Mouse (Mus musculus): ENCODE measurements around the gene Mbd5. TPM values are rescaled to one million over a fixed set of nuclear protein-coding genes. Genes with fewer than 3 reads are reported as not detected.

Gene Mbd5
- total and polyA plus RNA-seq, 2 experiments from 2014 or later = 23.1 to 35.6 TPM

GRCm38 (mm10) chr2:49209349-49209748, 260.0 kb downstream of the Mbd5 start:
- DNase-seq = peak; percentile 42
- WGBS = 57% methylated on average over 3 of the region's 3 CpGs
- Histone ChIP-seq H3K4me2 (ENCODE audit: low read depth) (no peak overlapping the region), H3K9ac (no peak overlapping the region), H3K4me3 (ENCODE audit: low read depth, low read length) (no peak overlapping the region), H3K36me3 (ENCODE audit: insufficient read depth) (no peaks in the 10 kb centered on the region), H3K27me3 (ENCODE audit: insufficient read depth, low read length) (no peaks in the 10 kb centered on the region), H3K4me1 (ENCODE audit: insufficient read depth) (no peaks in the 10 kb centered on the region), H3K9me3 (ENCODE audit: low read length) (no peaks in the 10 kb centered on the region), H3K27ac (ENCODE audit: low read depth, low read length) (no peak overlapping the region)
- peak; percentile 76; the same call in 1 of the 2 replicates for ATAC-seq
- no peak for TF ChIP-seq CTCF (IDR thresholded peaks at IDR 0.05; ENCODE audit: low read depth)

GRCm38 (mm10) chr2:49210408-49210807, 261.1 kb downstream of the Mbd5 start:
- Histone ChIP-seq H3K27me3 (ENCODE audit: insufficient read depth, low read length) (no peaks in the 10 kb centered on the region), H3K4me3 (ENCODE audit: low read depth, low read length) (no peak overlapping the region), H3K4me2 (ENCODE audit: low read depth) (no peak overlapping the region), H3K27ac (ENCODE audit: low read depth, low read length) (no peak overlapping the region), H3K9ac (no peak overlapping the region), H3K36me3 (ENCODE audit: insufficient read depth) (no peaks in the 10 kb centered on the region), H3K4me1 (ENCODE audit: insufficient read depth) (no peaks in the 10 kb centered on the region), H3K9me3 (ENCODE audit: low read length) (no peaks in the 10 kb centered on the region)
- ATAC-seq (no peak), DNase-seq (no peak)
- 89% methylated on average over 1 of the region's 1 CpGs for WGBS
- no peak for TF ChIP-seq CTCF (IDR thresholded peaks at IDR 0.05; ENCODE audit: low read depth)

- H3K27me3 ChIP-seq (ENCODE audit: insufficient read depth, low read length) = no peaks in the 10 kb centered on the region
- ATAC-seq (no peak), DNase-seq (no peak)
- H3K4me2 ChIP-seq (ENCODE audit: low read depth) = no peak overlapping the region
- H3K36me3 ChIP-seq (ENCODE audit: insufficient read depth) = no peaks in the 10 kb centered on the region
- no peak overlapping the region for H3K4me3 ChIP-seq (ENCODE audit: low read depth, low read length)
- H3K9me3 ChIP-seq (ENCODE audit: low read length) = no peaks in the 10 kb centered on the region
- TF ChIP-seq CTCF (IDR thresholded peaks at IDR 0.05; ENCODE audit: low read depth) = no peak
- H3K27ac ChIP-seq (ENCODE audit: low read depth, low read length) = no peak overlapping the region
- no peaks in the 10 kb centered on the region for H3K4me1 ChIP-seq (ENCODE audit: insufficient read depth)
- H3K9ac ChIP-seq = no peak overlapping the region
Observed at GRCm38 (mm10) chr2:49229725-49230124, 280.4 kb downstream of the Mbd5 start.

GRCm38 (mm10) chr2:49234064-49234463, 284.8 kb downstream of the Mbd5 start:
- no peak overlapping the region for H3K27ac ChIP-seq (ENCODE audit: low read depth, low read length)
- H3K4me1 ChIP-seq (ENCODE audit: insufficient read depth) = no peaks in the 10 kb centered on the region
- H3K9ac ChIP-seq = no peak overlapping the region
- 69% methylated on average over 2 of the region's 2 CpGs for WGBS
- TF ChIP-seq CTCF (IDR thresholded peaks at IDR 0.05; ENCODE audit: low read depth) = no peak
- H3K36me3 ChIP-seq (ENCODE audit: insufficient read depth) = no peaks in the 10 kb centered on the region
- no peaks in the 10 kb centered on the region for H3K9me3 ChIP-seq (ENCODE audit: low read length)
- H3K4me2 ChIP-seq (ENCODE audit: low read depth) = no peak overlapping the region
- DNase-seq (no peak), ATAC-seq (no peak)
- no peak overlapping the region for H3K4me3 ChIP-seq (ENCODE audit: low read depth, low read length)
- no peaks in the 10 kb centered on the region for H3K27me3 ChIP-seq (ENCODE audit: insufficient read depth, low read length)

GRCm38 (mm10) chr2:49241715-49242114, 292.4 kb downstream of the Mbd5 start:
- DNase-seq (no peak), ATAC-seq (no peak)
- WGBS = 93% methylated on average over 4 of the region's 4 CpGs
- H3K9ac ChIP-seq = no peak overlapping the region
- peaks cover 4% of the 10 kb centered on the region; the same call in 1 of the 2 replicates for H3K36me3 ChIP-seq (ENCODE audit: insufficient read depth)
- no peak for TF ChIP-seq CTCF (IDR thresholded peaks at IDR 0.05; ENCODE audit: low read depth)
- no peak overlapping the region for H3K4me3 ChIP-seq (ENCODE audit: low read depth, low read length)
- no peaks in the 10 kb centered on the region for H3K27me3 ChIP-seq (ENCODE audit: insufficient read depth, low read length)
- H3K27ac ChIP-seq (ENCODE audit: low read depth, low read length) = no peak overlapping the region
- H3K4me1 ChIP-seq (ENCODE audit: insufficient read depth) = no peaks in the 10 kb centered on the region
- no peak overlapping the region for H3K4me2 ChIP-seq (ENCODE audit: low read depth)
- H3K9me3 ChIP-seq (ENCODE audit: low read length) = no peaks in the 10 kb centered on the region

- Histone ChIP-seq H3K9me3 (ENCODE audit: low read length) (no peaks in the 10 kb centered on the region), H3K27ac (ENCODE audit: low read depth, low read length) (no peak overlapping the region), H3K4me3 (ENCODE audit: low read depth, low read length) (no peak overlapping the region), H3K9ac (no peak overlapping the region), H3K4me2 (ENCODE audit: low read depth) (no peak overlapping the region), H3K27me3 (ENCODE audit: insufficient read depth, low read length) (no peaks in the 10 kb centered on the region), H3K4me1 (ENCODE audit: insufficient read depth) (no peaks in the 10 kb centered on the region; the same call in 1 of the 2 replicates), H3K36me3 (ENCODE audit: insufficient read depth) (no peaks in the 10 kb centered on the region)
- DNase-seq (peak; percentile 23), ATAC-seq (peak; percentile 92)
- no peak for TF ChIP-seq CTCF (IDR thresholded peaks at IDR 0.05; ENCODE audit: low read depth)
- 47% methylated on average over 2 of the region's 2 CpGs for WGBS
Observed at GRCm38 (mm10) chr2:49264092-49264491, 314.8 kb downstream of the Mbd5 start.

GRCm38 (mm10) chr2:49272295-49272967, 323.1 kb downstream of the Mbd5 start:
- ATAC-seq = peak; percentile 81
- H3K36me3 ChIP-seq (ENCODE audit: insufficient read depth) = 0 out of 2 replicates have a peak, but pooled peaks cover 6% of the 10 kb centered on the region
- no peak for TF ChIP-seq CTCF (IDR thresholded peaks at IDR 0.05; ENCODE audit: low read depth)
- no peak overlapping the region for H3K9ac ChIP-seq
- no peak overlapping the region for H3K4me2 ChIP-seq (ENCODE audit: low read depth)
- H3K9me3 ChIP-seq (ENCODE audit: low read length) = no peaks in the 10 kb centered on the region
- DNase-seq = peak; percentile 19
- no peaks in the 10 kb centered on the region for H3K4me1 ChIP-seq (ENCODE audit: insufficient read depth)
- no peak overlapping the region for H3K27ac ChIP-seq (ENCODE audit: low read depth, low read length)
- 19% methylated on average over 11 of the region's 11 CpGs for WGBS
- H3K4me3 ChIP-seq (ENCODE audit: low read depth, low read length) = no peak overlapping the region
- no peaks in the 10 kb centered on the region for H3K27me3 ChIP-seq (ENCODE audit: insufficient read depth, low read length)

Measured in forebrain, postnatal 0 days (tissue).